Mouse (Mus musculus): ENCODE measurements around the gene Rbpj. TPM values are rescaled to one million over a fixed set of nuclear protein-coding genes. Genes with fewer than 3 reads are reported as not detected.

The Rbpj gene
- polyA plus RNA-seq, 1 experiment from 2014 or later, result 36.4 TPM

DNA sequence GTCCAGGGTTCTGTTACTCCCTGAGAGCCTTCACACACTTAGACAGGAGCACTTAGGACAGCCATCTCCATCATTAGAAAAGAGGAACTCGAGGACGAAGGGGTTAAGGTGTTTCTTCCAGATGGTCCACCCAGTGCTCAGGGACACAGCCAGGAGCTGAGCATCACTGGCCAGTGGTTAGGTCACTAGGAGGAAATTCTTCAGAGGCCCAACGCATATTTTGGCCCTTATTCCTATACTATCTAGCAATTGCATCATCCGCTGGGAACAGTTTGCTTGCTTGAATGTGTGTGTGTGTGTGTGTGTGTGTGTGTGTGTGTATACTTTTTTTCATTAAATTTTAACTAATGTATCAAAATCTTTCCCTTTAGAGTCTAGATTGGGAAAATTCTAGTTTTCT lies 45.5 kb downstream of the Rbpj start:
- H3K4me2 ChIP-seq (replicated peaks), result no peak overlapping the region
- no peak overlapping the region for H3K9ac ChIP-seq
- H3K9me3 ChIP-seq (replicated peaks), result no peaks in the 10 kb centered on the region
- no peaks in the 10 kb centered on the region for H3K4me1 ChIP-seq
- WGBS, result 89% methylated on average over 4 of the region's 4 CpGs
- H3K27me3 ChIP-seq, result no peaks in the 10 kb centered on the region
- no peaks in the 10 kb centered on the region for H3K36me3 ChIP-seq
- no peak overlapping the region for H3K4me3 ChIP-seq (replicated peaks)
- H3K27ac ChIP-seq (replicated peaks), result no peak overlapping the region
- ATAC-seq (ENCODE audit: insufficient number of reproducible peaks, low FRiP score, low TSS enrichment, low read depth), result no peak

DNA sequence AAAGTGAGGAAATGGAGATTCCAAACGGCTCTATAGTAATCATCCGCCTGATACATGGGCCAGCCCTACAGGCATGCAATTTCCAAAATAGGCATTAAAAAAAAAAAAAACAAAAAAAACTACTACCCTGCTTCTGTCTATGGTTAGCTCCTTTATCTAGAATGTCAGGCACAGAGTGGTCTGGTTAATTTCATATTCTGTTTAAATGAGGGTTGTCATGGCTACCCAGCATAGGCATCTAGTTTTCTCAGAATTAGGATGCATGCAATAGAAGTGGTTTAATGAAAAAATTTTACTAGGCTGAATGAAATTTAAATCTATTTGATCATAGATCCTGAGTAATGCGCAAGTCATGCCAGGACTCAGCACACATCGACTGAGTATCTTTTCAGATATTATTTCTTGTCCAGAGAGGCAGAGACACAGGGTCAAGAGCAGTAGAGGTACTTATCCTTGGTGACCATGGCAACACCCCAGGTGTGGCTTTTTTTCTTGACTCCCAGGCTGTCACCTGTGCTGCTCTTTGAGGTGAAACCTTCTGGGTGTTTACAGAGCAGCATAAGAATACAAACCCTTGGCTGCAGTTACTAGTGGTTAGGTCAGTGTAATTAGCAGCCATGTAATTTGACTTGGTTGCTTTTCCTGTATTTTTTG lies 49.1 kb downstream of the Rbpj start:
- no peak for ATAC-seq (ENCODE audit: insufficient number of reproducible peaks, low FRiP score, low TSS enrichment, low read depth)
- Histone ChIP-seq H3K4me3 (replicated peaks) (no peak overlapping the region), H3K9me3 (replicated peaks) (no peaks in the 10 kb centered on the region), H3K9ac (no peak overlapping the region), H3K27me3 (no peaks in the 10 kb centered on the region), H3K27ac (replicated peaks) (no peak overlapping the region), H3K36me3 (no peaks in the 10 kb centered on the region), H3K4me2 (replicated peaks) (no peak overlapping the region), H3K4me1 (peaks cover 5% of the 10 kb centered on the region; the same call in 1 of the 2 replicates)
- WGBS, result 66% methylated on average over 4 of the region's 4 CpGs

DNA sequence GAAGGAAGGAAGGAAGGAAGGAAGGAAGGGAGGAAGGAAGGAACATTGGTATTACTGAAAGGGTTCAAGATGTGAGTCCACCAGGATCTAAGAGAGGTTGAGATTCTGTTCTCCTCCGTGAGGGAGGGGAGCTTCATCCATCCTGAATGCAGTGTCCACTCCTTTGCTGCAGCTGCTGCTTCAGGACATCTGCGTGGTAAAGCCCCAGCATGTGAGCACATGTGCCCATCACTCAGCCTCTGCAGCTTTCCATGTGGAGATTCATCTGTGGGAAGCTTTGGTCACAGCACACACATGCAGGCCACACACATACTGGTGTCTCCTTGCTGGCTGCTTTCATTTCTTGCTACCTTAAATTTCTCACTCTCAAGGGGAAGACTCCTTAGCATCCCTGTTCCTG lies 50.5 kb downstream of the Rbpj start:
- Histone ChIP-seq H3K36me3 (no peaks in the 10 kb centered on the region), H3K4me1 (peaks cover 5% of the 10 kb centered on the region; the same call in 1 of the 2 replicates), H3K9ac (no peak overlapping the region), H3K27me3 (no peaks in the 10 kb centered on the region), H3K27ac (replicated peaks) (no peak overlapping the region), H3K4me3 (replicated peaks) (no peak overlapping the region), H3K4me2 (replicated peaks) (no peak overlapping the region), H3K9me3 (replicated peaks) (no peaks in the 10 kb centered on the region)
- no peak for ATAC-seq (ENCODE audit: insufficient number of reproducible peaks, low FRiP score, low TSS enrichment, low read depth)
- WGBS, result 80% methylated on average over 2 of the region's 2 CpGs

DNA sequence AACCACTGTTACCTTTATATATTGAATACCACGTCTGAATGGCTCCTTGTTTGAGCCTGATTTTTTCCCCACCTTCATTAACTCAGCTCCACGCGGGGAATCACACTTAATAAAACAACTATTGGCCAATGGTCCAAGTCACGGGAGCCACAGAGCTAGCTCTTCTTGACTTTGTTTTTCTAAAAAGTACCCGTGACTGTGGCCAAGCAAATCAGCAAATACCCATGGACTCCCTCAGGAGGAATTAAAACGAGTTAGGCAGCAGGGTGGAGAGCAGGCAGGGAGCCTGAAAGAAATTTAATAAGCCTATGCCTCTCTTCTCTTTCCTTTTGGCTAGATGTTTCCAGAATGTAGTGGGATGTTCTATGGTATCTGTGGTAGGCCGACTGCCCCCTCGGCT lies 51.9 kb downstream of the Rbpj start:
- Histone ChIP-seq H3K27ac (replicated peaks) (no peak overlapping the region), H3K36me3 (no peaks in the 10 kb centered on the region), H3K27me3 (no peaks in the 10 kb centered on the region), H3K4me2 (replicated peaks) (no peak overlapping the region), H3K9ac (no peak overlapping the region), H3K4me1 (peaks cover 8% of the 10 kb centered on the region), H3K4me3 (replicated peaks) (no peak overlapping the region), H3K9me3 (replicated peaks) (no peaks in the 10 kb centered on the region)
- WGBS, result 69% methylated on average over 8 of the region's 8 CpGs
- ATAC-seq (ENCODE audit: insufficient number of reproducible peaks, low FRiP score, low TSS enrichment, low read depth), result no peak

DNA sequence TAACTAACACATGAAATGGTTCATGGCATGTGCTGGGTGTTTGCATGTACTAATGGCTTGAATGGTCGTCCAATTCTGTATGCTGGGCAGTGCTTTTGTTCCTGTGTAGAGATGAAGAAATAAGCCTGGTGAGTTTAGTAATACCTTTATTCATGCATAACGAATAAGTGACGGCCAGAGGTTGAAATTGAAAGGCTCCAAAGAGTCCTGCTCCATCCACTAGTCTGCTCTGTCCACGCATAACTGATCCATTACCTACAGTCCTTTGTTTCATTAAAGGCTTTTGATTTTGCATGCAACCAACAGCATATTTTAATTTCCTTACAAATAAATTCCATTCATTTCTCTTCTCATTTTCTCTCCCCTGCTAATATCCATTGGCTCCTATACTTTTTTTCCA lies 53.2 kb downstream of the Rbpj start:
- WGBS, result 70% methylated on average over 4 of the region's 4 CpGs
- no peak overlapping the region for H3K4me2 ChIP-seq (replicated peaks)
- H3K4me1 ChIP-seq, result peaks cover 19% of the 10 kb centered on the region
- no peak overlapping the region for H3K4me3 ChIP-seq (replicated peaks)
- ATAC-seq (ENCODE audit: insufficient number of reproducible peaks, low FRiP score, low TSS enrichment, low read depth), result no peak
- no peak overlapping the region for H3K9ac ChIP-seq
- no peaks in the 10 kb centered on the region for H3K27me3 ChIP-seq
- H3K27ac ChIP-seq (replicated peaks), result no peak overlapping the region
- H3K9me3 ChIP-seq (replicated peaks), result no peaks in the 10 kb centered on the region
- no peaks in the 10 kb centered on the region for H3K36me3 ChIP-seq

DNA sequence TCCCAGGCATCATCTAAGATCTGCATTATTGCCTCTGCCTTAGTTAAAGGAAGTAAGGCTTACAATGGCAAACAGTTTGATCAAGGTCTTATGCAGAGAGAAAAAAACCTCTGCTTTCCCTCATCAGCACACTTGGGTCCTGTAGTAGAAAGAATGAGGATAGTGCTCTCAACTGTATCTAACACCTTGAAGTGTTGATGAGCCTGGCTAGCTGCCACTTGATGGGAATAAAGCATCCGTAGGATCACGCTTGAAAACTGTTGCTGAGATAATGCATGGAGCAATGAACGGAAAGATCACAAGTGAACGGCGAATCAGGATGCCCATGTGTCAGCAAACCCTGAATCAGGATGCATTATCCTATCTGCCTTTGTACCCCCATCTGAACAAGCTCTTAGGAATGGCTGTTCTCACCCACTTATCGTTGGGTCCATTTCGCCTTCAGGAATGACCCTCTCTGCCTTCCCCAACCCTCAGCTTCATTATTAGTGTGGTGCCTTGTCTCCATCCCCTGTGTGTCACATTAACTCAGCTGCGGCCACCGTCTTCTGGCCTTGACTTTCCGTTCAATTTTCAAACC lies 54.1 kb downstream of the Rbpj start:
- H3K27me3 ChIP-seq, result no peaks in the 10 kb centered on the region
- no peak overlapping the region for H3K9ac ChIP-seq
- no peak overlapping the region for H3K4me2 ChIP-seq (replicated peaks)
- ATAC-seq (ENCODE audit: insufficient number of reproducible peaks, low FRiP score, low TSS enrichment, low read depth), result no peak
- no peak overlapping the region for H3K4me3 ChIP-seq (replicated peaks)
- no peak overlapping the region for H3K27ac ChIP-seq (replicated peaks)
- H3K9me3 ChIP-seq (replicated peaks), result no peaks in the 10 kb centered on the region
- peaks cover 19% of the 10 kb centered on the region for H3K4me1 ChIP-seq
- 95% methylated on average over 10 of the region's 10 CpGs for WGBS
- no peaks in the 10 kb centered on the region for H3K36me3 ChIP-seq

DNA sequence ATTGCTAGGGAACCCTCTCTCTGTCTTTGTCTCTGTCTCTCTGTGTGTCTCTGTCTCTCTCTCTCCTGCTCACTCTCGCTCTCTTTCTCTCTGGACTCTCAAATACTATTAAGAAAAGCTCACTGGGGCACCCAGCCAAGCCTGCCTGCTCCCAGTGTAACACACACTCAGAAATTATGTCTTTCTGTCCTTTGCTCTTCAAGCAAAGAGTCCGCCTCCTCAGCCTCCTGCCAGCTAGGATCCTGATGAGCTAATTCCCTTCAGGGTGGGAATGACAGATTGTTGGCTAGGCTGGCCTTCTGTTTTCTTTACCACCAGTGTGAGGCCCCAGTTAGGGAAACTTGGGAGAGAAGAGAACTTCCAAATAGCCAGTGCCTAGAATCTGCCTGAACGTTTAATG lies 57.1 kb downstream of the Rbpj start:
- no peak; the same call in 1 of the 2 replicates for ATAC-seq (ENCODE audit: insufficient number of reproducible peaks, low FRiP score, low TSS enrichment, low read depth)
- Histone ChIP-seq H3K36me3 (no peaks in the 10 kb centered on the region), H3K27ac (replicated peaks) (peak overlapping the region; percentile 29; the same call in 1 of the 2 replicates), H3K4me2 (replicated peaks) (no peak overlapping the region), H3K9me3 (replicated peaks) (no peaks in the 10 kb centered on the region), H3K4me1 (peaks cover 19% of the 10 kb centered on the region), H3K9ac (no peak overlapping the region), H3K4me3 (replicated peaks) (no peak overlapping the region), H3K27me3 (no peaks in the 10 kb centered on the region)
- WGBS, result 30% methylated on average over 3 of the region's 3 CpGs

DNA sequence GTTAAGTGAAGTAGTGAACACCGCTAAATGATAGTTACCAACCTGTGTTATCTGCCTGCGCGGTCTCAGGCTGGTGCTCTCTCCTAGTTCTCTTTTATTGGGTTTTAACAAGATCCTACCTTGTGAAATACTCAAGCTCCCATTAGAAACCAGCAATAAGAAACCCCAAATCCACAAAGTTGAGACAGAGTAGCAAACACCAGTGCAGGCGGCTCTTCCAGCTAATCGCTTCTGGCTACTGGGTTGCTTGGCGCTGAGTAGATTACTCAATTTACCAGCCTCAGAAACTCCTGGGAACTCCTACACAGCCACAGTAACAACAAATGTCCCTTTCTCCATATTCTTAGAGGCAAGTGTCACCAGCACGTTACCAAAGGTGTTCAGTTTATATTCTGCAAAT lies 58.2 kb downstream of the Rbpj start:
- 90% methylated on average over 7 of the region's 7 CpGs for WGBS
- Histone ChIP-seq H3K4me1 (peaks cover 19% of the 10 kb centered on the region), H3K9ac (no peak overlapping the region), H3K36me3 (no peaks in the 10 kb centered on the region), H3K4me2 (replicated peaks) (no peak overlapping the region), H3K27ac (replicated peaks) (no peak overlapping the region), H3K4me3 (replicated peaks) (no peak overlapping the region), H3K9me3 (replicated peaks) (no peaks in the 10 kb centered on the region), H3K27me3 (no peaks in the 10 kb centered on the region)
- ATAC-seq (ENCODE audit: insufficient number of reproducible peaks, low FRiP score, low TSS enrichment, low read depth), result no peak

DNA sequence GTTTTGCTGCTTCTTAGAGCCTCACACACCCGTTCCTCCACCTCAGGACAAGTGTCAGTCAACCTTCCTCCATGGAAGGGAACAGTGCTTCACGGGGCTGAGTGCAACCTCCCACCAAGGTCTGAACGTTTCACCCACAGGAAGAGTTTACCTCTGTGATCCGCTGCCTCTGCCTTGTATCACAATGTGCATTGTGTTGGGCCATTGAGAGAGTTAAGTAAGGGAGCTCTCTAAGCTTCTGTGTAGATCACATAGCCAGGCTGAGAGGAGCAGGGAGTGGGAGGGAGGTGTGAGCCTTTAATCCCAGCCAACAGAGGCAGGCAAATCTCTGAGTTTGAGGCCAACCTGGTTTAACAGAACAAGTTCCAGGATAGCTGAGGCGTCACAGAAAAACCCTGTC lies 58.9 kb downstream of the Rbpj start:
- Histone ChIP-seq H3K4me2 (replicated peaks) (no peak overlapping the region), H3K9ac (no peak overlapping the region), H3K4me3 (replicated peaks) (no peak overlapping the region), H3K4me1 (peaks cover 19% of the 10 kb centered on the region), H3K27ac (replicated peaks) (no peak overlapping the region), H3K27me3 (no peaks in the 10 kb centered on the region), H3K36me3 (no peaks in the 10 kb centered on the region), H3K9me3 (replicated peaks) (no peaks in the 10 kb centered on the region)
- WGBS, result 72% methylated on average over 5 of the region's 5 CpGs
- ATAC-seq (ENCODE audit: insufficient number of reproducible peaks, low FRiP score, low TSS enrichment, low read depth), result no peak

DNA sequence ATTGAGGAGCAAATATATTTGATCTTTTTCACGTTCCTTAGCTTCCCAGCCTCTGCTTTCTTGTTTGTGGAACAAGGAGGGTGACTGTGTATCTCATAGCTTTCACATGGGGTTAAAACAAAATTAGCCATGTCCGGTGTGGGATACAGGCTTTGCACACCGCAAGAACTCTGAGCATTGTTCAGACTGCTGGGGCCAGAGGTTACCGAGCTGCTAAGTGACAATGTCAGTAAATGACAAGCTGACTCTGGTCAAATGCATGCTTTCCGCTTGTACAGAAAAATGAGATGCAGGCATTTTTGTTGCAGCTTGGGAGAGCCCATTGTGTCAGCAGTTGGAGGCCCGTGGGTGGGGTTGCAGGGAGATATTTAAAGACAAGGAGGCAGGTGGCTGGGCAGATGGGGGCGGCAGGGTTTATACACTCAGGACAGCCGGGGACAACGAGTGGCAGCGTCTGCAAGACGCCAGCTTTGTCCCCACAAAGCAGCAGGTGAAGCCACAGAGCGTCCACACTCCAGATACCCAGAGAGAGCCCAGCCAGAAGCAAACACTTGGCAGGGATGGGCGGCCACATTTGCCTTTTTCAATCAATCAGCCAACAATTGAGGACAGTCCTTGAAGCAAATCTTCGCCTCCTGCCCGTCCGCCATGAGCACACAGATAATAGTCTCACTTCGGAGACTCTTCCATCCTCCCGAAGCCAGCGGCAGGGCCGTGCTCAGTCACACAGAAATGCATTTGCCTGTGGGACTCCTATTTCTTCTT lies 59.5 kb downstream of the Rbpj start:
- no peak for ATAC-seq (ENCODE audit: insufficient number of reproducible peaks, low FRiP score, low TSS enrichment, low read depth)
- Histone ChIP-seq H3K27ac (replicated peaks) (no peak overlapping the region), H3K9ac (no peak overlapping the region), H3K9me3 (replicated peaks) (no peaks in the 10 kb centered on the region), H3K27me3 (no peaks in the 10 kb centered on the region), H3K36me3 (no peaks in the 10 kb centered on the region), H3K4me2 (replicated peaks) (no peak overlapping the region), H3K4me1 (peaks cover 19% of the 10 kb centered on the region), H3K4me3 (replicated peaks) (no peak overlapping the region)
- 61% methylated on average over 20 of the region's 20 CpGs for WGBS

DNA sequence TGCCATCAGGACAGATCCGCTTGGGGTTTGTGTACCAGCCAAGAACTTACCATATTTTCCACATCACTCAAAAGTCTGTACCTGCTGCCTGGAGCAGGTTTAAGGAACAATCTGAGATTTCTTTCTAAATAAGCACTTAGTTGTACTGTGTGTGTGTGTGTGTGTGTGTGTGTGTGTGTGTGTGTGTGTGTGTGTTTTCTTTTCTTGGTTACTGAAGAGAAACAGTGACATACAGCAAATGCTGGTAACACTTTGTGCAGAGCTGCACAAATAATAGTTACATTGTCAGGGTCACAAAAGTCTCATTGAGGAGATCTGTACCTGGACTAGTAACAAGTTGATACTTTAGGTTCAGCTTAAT lies 60.1 kb downstream of the Rbpj start:
- no peaks in the 10 kb centered on the region for H3K9me3 ChIP-seq (replicated peaks)
- H3K4me3 ChIP-seq (replicated peaks), result no peak overlapping the region
- no peak overlapping the region for H3K9ac ChIP-seq
- H3K4me1 ChIP-seq, result peaks cover 19% of the 10 kb centered on the region
- no peak for ATAC-seq (ENCODE audit: insufficient number of reproducible peaks, low FRiP score, low TSS enrichment, low read depth)
- no peaks in the 10 kb centered on the region for H3K27me3 ChIP-seq
- no peaks in the 10 kb centered on the region for H3K36me3 ChIP-seq
- no peak overlapping the region for H3K4me2 ChIP-seq (replicated peaks)
- 68% methylated on average over 1 of the region's 1 CpGs for WGBS
- H3K27ac ChIP-seq (replicated peaks), result 0 out of 2 replicates have a peak overlapping the region, but pooled peaks have one; percentile 7

All from embryonic facial prominence, embryonic 15.5 days (tissue).